Mouse (Mus musculus): ENCODE data around the gene Basp1. TPM values are rescaled to one million over a fixed set of nuclear protein-coding genes. Genes with fewer than 3 reads are reported as not detected.
A peak's percentile ranks its signal among the peaks of the same experiment; 100 is the strongest.

Basp1 gene
- total and polyA plus RNA-seq, 3 experiments: 0.04 to 2.5 (median 1.6) TPM

- TF ChIP-seq NELFE (IDR thresholded peaks at IDR 0.05; ENCODE audit: low read depth, low read length) (no peak), CHD1 (IDR thresholded peaks at IDR 0.05; ENCODE audit: low read depth, low read length) (no peak), KAT2A (IDR thresholded peaks at IDR 0.05; ENCODE audit: insufficient replicate concordance, low read length) (0 out of 2 replicates have a peak, but pooled peaks have one; percentile 32), ZC3H11A (IDR thresholded peaks at IDR 0.05; ENCODE audit: low read depth, low read length) (no peak), MAX (IDR thresholded peaks at IDR 0.05; ENCODE audit: low read length) (0 out of 2 replicates have a peak, but pooled peaks have one; percentile 24), USF2 (conservative IDR thresholded peaks at IDR 0.05; ENCODE audit: low read depth, low read length) (no peak), BHLHE40 (IDR thresholded peaks at IDR 0.05; ENCODE audit: low read depth, low read length) (peak; percentile 74), ZNF384 (IDR thresholded peaks at IDR 0.05; ENCODE audit: low read depth, low read length) (no peak), MEF2A (IDR thresholded peaks at IDR 0.05; ENCODE audit: borderline replicate concordance, low read depth, low read length) (peak; percentile 95), JUN (IDR thresholded peaks at IDR 0.05; ENCODE audit: insufficient read depth, low read depth, low read length) (0 out of 2 replicates have a peak, but pooled peaks have one; percentile 21), GABPA (IDR thresholded peaks at IDR 0.05; ENCODE audit: insufficient replicate concordance, low read depth, low read length) (no peak), MAFK (IDR thresholded peaks at IDR 0.05; ENCODE audit: insufficient replicate concordance, low read length) (no peak), ETS1 (conservative IDR thresholded peaks at IDR 0.05; ENCODE audit: low read depth, low read length) (peak; percentile 99), MXI1 (IDR thresholded peaks at IDR 0.05; ENCODE audit: low read depth, low read length) (0 out of 2 replicates have a peak, but pooled peaks have one; percentile 31), JUND (conservative IDR thresholded peaks at IDR 0.05; ENCODE audit: low read depth, low read length) (peak; percentile 55; the same call in 1 of the 2 replicates), RCOR1 (conservative IDR thresholded peaks at IDR 0.05; ENCODE audit: low read depth, low read length) (no peak), E2F4 (IDR thresholded peaks at IDR 0.05; ENCODE audit: insufficient replicate concordance, low read depth, low read length) (no peak), SMC3 (IDR thresholded peaks at IDR 0.05; ENCODE audit: low read depth, low read length) (no peak), UBTF (IDR thresholded peaks at IDR 0.05; ENCODE audit: low read depth, low read length) (no peak), EP300 (IDR thresholded peaks at IDR 0.05; ENCODE audit: low read length) (peak; percentile 34; the same call in 1 of the 2 replicates), NRF1 (IDR thresholded peaks at IDR 0.05; ENCODE audit: low read depth, low read length) (no peak), ZKSCAN1 (IDR thresholded peaks at IDR 0.05; ENCODE audit: borderline replicate concordance, low read depth, low read length) (no peak), CTCF (conservative IDR thresholded peaks at IDR 0.05 in 1 of 2, IDR thresholded peaks at IDR 0.05 in 1 of 2; ENCODE audit: low read depth in 2 of 2, low read length in 2 of 2) (no peak), HCFC1 (IDR thresholded peaks at IDR 0.05; ENCODE audit: low read depth, low read length) (no peak), MAZ (IDR thresholded peaks at IDR 0.05; ENCODE audit: low read depth, low read length) (no peak), PAX5 (IDR thresholded peaks at IDR 0.05; ENCODE audit: low read length) (no peak), SIN3A (IDR thresholded peaks at IDR 0.05; ENCODE audit: low read length) (peak; percentile 62; the same call in 1 of the 2 replicates), IRF4 (IDR thresholded peaks at IDR 0.05; ENCODE audit: low read depth, low read length) (no peak)
- Histone ChIP-seq H3K27me3 (replicated peaks) (peaks cover 2% of the 10 kb centered on the region), H3K9me3 (replicated peaks; ENCODE audit: low read length) (no peaks in the 10 kb centered on the region), H3K79me2 (replicated peaks; ENCODE audit: control insufficient read depth, extremely low read depth, insufficient read depth, poor library complexity, severe bottlenecking) (no peaks in the 10 kb centered on the region), H3K4me3 (replicated peaks in 1 of 3; ENCODE audit: low read depth in 2 of 3, low read length in 2 of 3, poor library complexity in 1 of 3) (no peak overlapping the region), H3K9ac (ENCODE audit: insufficient read depth, low read depth) (no peak overlapping the region), H3K4me1 (ENCODE audit: control insufficient read depth in 1 of 2, insufficient read depth in 2 of 2) (peaks cover 0 to 55% of the 10 kb centered on the region in 2 experiments; a peak in 2 of 4 replicates), H3K36me3 (replicated peaks in 1 of 2; ENCODE audit: control insufficient read depth in 1 of 2, insufficient read depth in 1 of 2, low read length in 1 of 2) (no peaks in the 10 kb centered on the region), H3K4me2 (ENCODE audit: insufficient read depth, low read depth, poor library complexity, severe bottlenecking) (no peak overlapping the region), H3K27ac (ENCODE audit: insufficient read depth, low read depth) (no peak overlapping the region)
- peak; percentile 96 for DNase-seq (ENCODE audit: extremely low read depth)
- in situ Hi-C loops (cut with MboI; ENCODE audit: low pct_ligation_motif_present, low pct_unique_long_range_greater_than_20kb, low sequenced_read_pairs): no loop called here
- dilution Hi-C loops (cut with MboI; ENCODE audit: extremely low pct_ligation_motif_present, extremely low pct_unique_long_range_greater_than_20kb, low sequenced_read_pairs): no loop called here
These were observed 58.8 kb downstream of the Basp1 start for GRCm38 (mm10) chr15:25354738-25355137.

Measured in CH12.LX (cell line).